28 mouse cellular contexts compared by ENCODE assay signal in genomic region chr9:39152401-39152800, GRCm38 (mm10). TPM values are rescaled to one million over a fixed set of nuclear protein-coding genes. Genes with fewer than 3 reads are reported as not detected.
"Had no signal": no experiment of that assay in that cellular context is flagged by ENCODE, and none has a peak within 500 bp of the region (broad histone marks: within the 10 kb centered on the region; RNA-seq: fewer than 3 reads in every experiment).

No protein-coding gene starts in this region.

- H3K9ac ChIP-seq: lung, embryonic 15.5 days; midbrain, embryonic 12.5 days; neural tube, embryonic 13.5 days; neural tube, embryonic 15.5 days had no signal

- H3K36me3 ChIP-seq: lung, embryonic 15.5 days; midbrain, embryonic 10.5 days; midbrain, embryonic 12.5 days; neural tube, embryonic 13.5 days; neural tube, embryonic 15.5 days had no signal

- H3K27me3 ChIP-seq: lung, embryonic 15.5 days; midbrain, embryonic 12.5 days; neural tube, embryonic 13.5 days; neural tube, embryonic 15.5 days had no signal

- ATAC-seq: lung, postnatal 0 days; midbrain, embryonic 16.5 days had no signal

- H3K4me2 ChIP-seq: lung, embryonic 15.5 days; midbrain, embryonic 12.5 days; neural tube, embryonic 13.5 days; neural tube, embryonic 15.5 days had no signal

- H3K4me3 ChIP-seq: lung, embryonic 15.5 days; midbrain, embryonic 10.5 days; midbrain, embryonic 12.5 days; myocyte; neural tube, embryonic 13.5 days; neural tube, embryonic 15.5 days had no signal

- H3K9me3 ChIP-seq: lung, embryonic 15.5 days; midbrain, embryonic 10.5 days; midbrain, embryonic 12.5 days; neural tube, embryonic 13.5 days; neural tube, embryonic 15.5 days had no signal

- H3K27ac ChIP-seq: lung, embryonic 15.5 days; macrophage; midbrain, embryonic 10.5 days; midbrain, embryonic 12.5 days; neural tube, embryonic 13.5 days; neural tube, embryonic 15.5 days had no signal

- DNase-seq: lung, adult 2 months; lung, postnatal 14 days; lung, postnatal 36 days; midbrain, embryonic 14.5 days; retina, postnatal 1 day; right cerebral cortex, adult 18-20 months; right cerebral cortex, postnatal 25 days; right cerebral cortex, postnatal 4 days; spleen, adult 18-20 months; thymus, adult 18-20 months; thymus, postnatal 14 days; thymus, postnatal 36 days had no signal

- H3K4me1 ChIP-seq: lung, embryonic 15.5 days; midbrain, embryonic 10.5 days; midbrain, embryonic 12.5 days; neural tube, embryonic 13.5 days; neural tube, embryonic 15.5 days had no signal

RNA-seq across cellular contexts. Expression of gene Olfr943, which starts 13.7 kb away (rescaled TPM):
- total RNA-seq: megakaryocyte, adult 5-6 weeks; megakaryocyte-erythroid progenitor cell, adult 5-6 weeks had no signal
- polyA plus RNA-seq: lung, adult 2 months; lung, embryonic 15.5 days; lung, postnatal 0 days; macrophage; midbrain, embryonic 10.5 days; midbrain, embryonic 12.5 days; midbrain, embryonic 14.5 days; midbrain, embryonic 16.5 days; myocyte; neural tube, embryonic 11.5 days; neural tube, embryonic 13.5 days; neural tube, embryonic 15.5 days; small intestine, adult 2 months; stomach, embryonic 14.5 days; stomach, embryonic 16.5 days; thymus, postnatal 0 days had no signal

RNA-seq across cellular contexts. Expression of gene Olfr27, which starts 24.5 kb away (rescaled TPM):
- total RNA-seq: megakaryocyte, adult 5-6 weeks; megakaryocyte-erythroid progenitor cell, adult 5-6 weeks had no signal
- polyA plus RNA-seq: lung, adult 2 months; lung, embryonic 15.5 days; lung, postnatal 0 days; macrophage; midbrain, embryonic 10.5 days; midbrain, embryonic 12.5 days; midbrain, embryonic 14.5 days; midbrain, embryonic 16.5 days; myocyte; neural tube, embryonic 11.5 days; neural tube, embryonic 13.5 days; neural tube, embryonic 15.5 days; small intestine, adult 2 months; stomach, embryonic 14.5 days; stomach, embryonic 16.5 days; thymus, postnatal 0 days had no signal

RNA-seq across cellular contexts. Expression of gene Olfr944, which starts 49.3 kb away (rescaled TPM):
- total RNA-seq: megakaryocyte, adult 5-6 weeks; megakaryocyte-erythroid progenitor cell, adult 5-6 weeks had no signal
- polyA plus RNA-seq: lung, adult 2 months; lung, embryonic 15.5 days; lung, postnatal 0 days; macrophage; midbrain, embryonic 10.5 days; midbrain, embryonic 12.5 days; midbrain, embryonic 14.5 days; midbrain, embryonic 16.5 days; myocyte; neural tube, embryonic 11.5 days; neural tube, embryonic 13.5 days; neural tube, embryonic 15.5 days; small intestine, adult 2 months; stomach, embryonic 14.5 days; stomach, embryonic 16.5 days; thymus, postnatal 0 days had no signal
